Mouse (Mus musculus): Measurements from ENCODE around the gene Rfpl4b. TPM values are rescaled to one million over a fixed set of nuclear protein-coding genes. Genes with fewer than 3 reads are reported as not detected.

Gene Rfpl4b
- polyA plus RNA-seq, 1 experiment from 2014 or later: not detected

- H3K4me2 ChIP-seq (replicated peaks; ENCODE audit: low read depth): no peak overlapping the region
- no peaks in the 10 kb centered on the region for H3K4me1 ChIP-seq (replicated peaks; ENCODE audit: control insufficient read depth, insufficient read depth, low read length)
- no peaks in the 10 kb centered on the region for H3K9me3 ChIP-seq (ENCODE audit: control insufficient read depth)
- WGBS: 87% methylated on average over 8 of the region's 8 CpGs
- no peak for ATAC-seq
- no peaks in the 10 kb centered on the region for H3K36me3 ChIP-seq (ENCODE audit: control insufficient read depth, insufficient read depth)
- no peaks in the 10 kb centered on the region for H3K27me3 ChIP-seq (replicated peaks; ENCODE audit: control insufficient read depth, insufficient read depth, low read length)
- no peak overlapping the region for H3K9ac ChIP-seq (ENCODE audit: low read depth, low read length)
- no peak overlapping the region for H3K4me3 ChIP-seq (ENCODE audit: low read depth, low read length)
- H3K27ac ChIP-seq (ENCODE audit: low read depth, low read length): no peak overlapping the region
- TF ChIP-seq CTCF (IDR thresholded peaks at IDR 0.05; ENCODE audit: low read depth): no peak
Measured at GRCm38 (mm10) chr10:38804047-38804446, 17.5 kb downstream of the Rfpl4b start.

GRCm38 (mm10) chr10:38803304-38803703 lies 18.3 kb downstream of the Rfpl4b start:
- WGBS: 90% methylated on average over 7 of the region's 7 CpGs
- no peak for TF ChIP-seq CTCF (IDR thresholded peaks at IDR 0.05; ENCODE audit: low read depth)
- H3K4me1 ChIP-seq (replicated peaks; ENCODE audit: control insufficient read depth, insufficient read depth, low read length): no peaks in the 10 kb centered on the region

GRCm38 (mm10) chr10:38788612-38789011 lies 33.0 kb downstream of the Rfpl4b start:
- Histone ChIP-seq H3K9me3 (ENCODE audit: control insufficient read depth) (no peaks in the 10 kb centered on the region), H3K36me3 (ENCODE audit: control insufficient read depth, insufficient read depth) (no peaks in the 10 kb centered on the region), H3K27ac (ENCODE audit: low read depth, low read length) (no peak overlapping the region), H3K4me2 (replicated peaks; ENCODE audit: low read depth) (no peak overlapping the region), H3K4me3 (ENCODE audit: low read depth, low read length) (no peak overlapping the region), H3K27me3 (replicated peaks; ENCODE audit: control insufficient read depth, insufficient read depth, low read length) (no peaks in the 10 kb centered on the region), H3K9ac (ENCODE audit: low read depth, low read length) (no peak overlapping the region), H3K4me1 (replicated peaks; ENCODE audit: control insufficient read depth, insufficient read depth, low read length) (no peaks in the 10 kb centered on the region)
- TF ChIP-seq CTCF (IDR thresholded peaks at IDR 0.05; ENCODE audit: low read depth): no peak
- ATAC-seq: no peak
- WGBS: 43% methylated on average over 3 of the region's 3 CpGs

More at GRCm38 (mm10) chr10:38803304-38803703, 18.3 kb downstream of the Rfpl4b start:
- Histone ChIP-seq H3K27ac (ENCODE audit: low read depth, low read length) (no peak overlapping the region), H3K27me3 (replicated peaks; ENCODE audit: control insufficient read depth, insufficient read depth, low read length) (no peaks in the 10 kb centered on the region), H3K9me3 (ENCODE audit: control insufficient read depth) (no peaks in the 10 kb centered on the region), H3K9ac (ENCODE audit: low read depth, low read length) (no peak overlapping the region), H3K4me3 (ENCODE audit: low read depth, low read length) (no peak overlapping the region), H3K36me3 (ENCODE audit: control insufficient read depth, insufficient read depth) (no peaks in the 10 kb centered on the region), H3K4me2 (replicated peaks; ENCODE audit: low read depth) (no peak overlapping the region)
- no peak for ATAC-seq

Other genes starting within 250 kb of the Rfpl4b start
- gene Lama4, start 143.7 kb upstream of the Rfpl4b start, polyA plus RNA-seq (2015; fragmentation: Nextera tagmentation; extraction: Ambion mirVana): 27.2 and 28.3 TPM in 2 replicates